Mouse (Mus musculus): ENCODE data around the gene Ly86.
A peak's percentile ranks its signal among the peaks of the same experiment; 100 is the strongest.

- TF ChIP-seq CTCF (IDR thresholded peaks at IDR 0.05) (peak; percentile 27), POLR2A (IDR thresholded peaks at IDR 0.05; ENCODE audit: insufficient read depth, low read depth, low read length) (no peak), EP300 (IDR thresholded peaks at IDR 0.05; ENCODE audit: insufficient read depth, low read depth, low read length) (no peak)
These were observed 112.2 kb downstream of the Ly86 start for GRCm38 (mm10) chr13:37457007-37457827.
